Mouse (Mus musculus): Measurements from ENCODE around the gene Maml3. TPM values are rescaled to one million over a fixed set of nuclear protein-coding genes. Genes with fewer than 3 reads are reported as not detected.

The Maml3 gene
- 2.3 and 3.6 TPM in 2 replicates for polyA plus RNA-seq (2016; fragmentation: Nextera tagmentation; extraction: Ambion mirVana)

DNA sequence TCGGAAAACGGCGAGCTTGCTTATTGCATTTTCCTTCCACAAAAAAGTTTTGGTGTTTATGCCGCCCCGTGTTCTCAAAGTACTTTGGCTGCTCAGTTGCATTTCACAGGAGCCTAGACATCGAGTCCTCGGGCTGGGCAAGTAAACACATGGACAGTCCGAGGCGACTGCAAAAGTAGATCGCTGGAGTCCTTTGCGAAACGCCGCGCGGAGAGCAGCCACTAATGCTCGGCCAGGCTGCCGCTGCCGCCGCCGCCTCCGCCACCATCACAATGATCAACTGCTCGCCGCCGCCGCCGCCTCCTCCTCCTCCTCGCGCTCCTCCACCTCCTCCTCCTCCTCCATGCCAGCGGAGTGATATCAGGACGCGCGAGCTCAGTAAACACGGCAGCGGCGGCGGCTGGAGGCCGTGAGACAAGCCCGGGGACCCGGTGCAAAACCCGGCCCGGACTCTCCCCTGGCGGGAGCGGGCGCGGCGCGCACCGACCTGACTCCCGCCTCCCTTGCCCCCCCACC is at the start of gene Maml3:
TSS of gene Maml3 (minus strand) at position 441 of the 516 bp plus-strand sequence.
- no peaks in the 10 kb centered on the region for H3K9me3 ChIP-seq
- DNase-seq (ENCODE audit: low spot score) = peak; percentile 96
- peak within 1 kb of the TSS; percentile 92 for H3K4me3 ChIP-seq
- H3K36me3 ChIP-seq = no peaks in the 10 kb centered on the region
- no peaks in the 10 kb centered on the region for H3K27me3 ChIP-seq (ENCODE audit: insufficient read depth, poor library complexity, severe bottlenecking)
- H3K27ac ChIP-seq = peak within 1 kb of the TSS; percentile 97
- 0 out of 2 replicates have a peak, but pooled peaks cover 8% of the 10 kb centered on the region for H3K4me1 ChIP-seq
- under 1% methylated on average over 46 of the region's 49 CpGs for WGBS

GRCm38 (mm10) chr3:52151155-52151554 is 46.3 kb upstream of the Maml3 start:
- no peak for DNase-seq (ENCODE audit: low spot score)
- no peaks in the 10 kb centered on the region for H3K27me3 ChIP-seq (ENCODE audit: insufficient read depth, poor library complexity, severe bottlenecking)
- no peak overlapping the region for H3K27ac ChIP-seq
- H3K9me3 ChIP-seq = peaks cover 2% of the 10 kb centered on the region
- H3K4me1 ChIP-seq = peaks cover 6% of the 10 kb centered on the region; the same call in 1 of the 2 replicates
- WGBS = 16% methylated on average over 3 of the region's 3 CpGs
- no peaks in the 10 kb centered on the region for H3K36me3 ChIP-seq
- H3K4me3 ChIP-seq = no peak overlapping the region

- H3K36me3 ChIP-seq = no peaks in the 10 kb centered on the region
- H3K4me1 ChIP-seq = peaks cover 6% of the 10 kb centered on the region; the same call in 1 of the 2 replicates
- 36% methylated on average over 4 of the region's 4 CpGs for WGBS
- DNase-seq (ENCODE audit: low spot score) = no peak
- H3K9me3 ChIP-seq = no peaks in the 10 kb centered on the region
- no peak overlapping the region for H3K27ac ChIP-seq
- no peaks in the 10 kb centered on the region for H3K27me3 ChIP-seq (ENCODE audit: insufficient read depth, poor library complexity, severe bottlenecking)
- no peak overlapping the region for H3K4me3 ChIP-seq
These were observed 43.4 kb upstream of the Maml3 start for GRCm38 (mm10) chr3:52148301-52148700.

GRCm38 (mm10) chr3:52144776-52145460 is 40.0 kb upstream of the Maml3 start:
- Histone ChIP-seq H3K9me3 (no peaks in the 10 kb centered on the region), H3K36me3 (no peaks in the 10 kb centered on the region), H3K27me3 (ENCODE audit: insufficient read depth, poor library complexity, severe bottlenecking) (no peaks in the 10 kb centered on the region), H3K4me1 (peaks cover 5% of the 10 kb centered on the region; the same call in 1 of the 2 replicates), H3K27ac (no peak overlapping the region), H3K4me3 (no peak overlapping the region)
- 79% methylated on average over 12 of the region's 12 CpGs for WGBS
- no peak for DNase-seq (ENCODE audit: low spot score)

DNA sequence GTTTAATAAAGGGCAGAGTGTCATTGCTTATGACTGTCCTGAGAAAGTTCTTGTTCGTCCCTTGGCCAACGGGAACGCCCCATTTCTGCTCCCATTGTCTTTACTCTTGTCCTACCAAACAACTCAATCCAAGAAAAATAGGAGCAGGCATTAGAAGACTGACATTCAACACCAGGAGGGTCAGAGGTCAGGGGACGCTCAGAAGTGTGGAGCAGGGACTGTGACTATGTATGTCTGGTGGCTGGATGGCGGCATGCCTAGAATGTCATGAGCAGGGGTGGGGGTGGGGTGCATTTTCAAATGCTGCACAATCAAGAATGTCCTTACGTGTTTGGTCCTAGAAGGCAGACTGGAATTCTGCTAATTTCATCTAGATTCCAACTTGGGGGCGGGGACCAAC is 38.1 kb upstream of the Maml3 start:
- H3K27me3 ChIP-seq (ENCODE audit: insufficient read depth, poor library complexity, severe bottlenecking) = no peaks in the 10 kb centered on the region
- no peak overlapping the region for H3K4me3 ChIP-seq
- no peaks in the 10 kb centered on the region for H3K36me3 ChIP-seq
- DNase-seq (ENCODE audit: low spot score) = no peak
- no peaks in the 10 kb centered on the region for H3K9me3 ChIP-seq
- WGBS = 76% methylated on average over 7 of the region's 7 CpGs
- H3K27ac ChIP-seq = no peak overlapping the region
- peaks cover 5% of the 10 kb centered on the region; the same call in 1 of the 2 replicates for H3K4me1 ChIP-seq

- Histone ChIP-seq H3K36me3 (no peaks in the 10 kb centered on the region), H3K4me3 (no peak overlapping the region), H3K27me3 (ENCODE audit: insufficient read depth, poor library complexity, severe bottlenecking) (no peaks in the 10 kb centered on the region), H3K27ac (no peak overlapping the region), H3K9me3 (no peaks in the 10 kb centered on the region), H3K4me1 (peaks cover 5% of the 10 kb centered on the region; the same call in 1 of the 2 replicates)
- WGBS = 52% methylated on average over 16 of the region's 16 CpGs
- DNase-seq (ENCODE audit: low spot score) = no peak
These were observed 35.3 kb upstream of the Maml3 start for GRCm38 (mm10) chr3:52140162-52140561.

DNA sequence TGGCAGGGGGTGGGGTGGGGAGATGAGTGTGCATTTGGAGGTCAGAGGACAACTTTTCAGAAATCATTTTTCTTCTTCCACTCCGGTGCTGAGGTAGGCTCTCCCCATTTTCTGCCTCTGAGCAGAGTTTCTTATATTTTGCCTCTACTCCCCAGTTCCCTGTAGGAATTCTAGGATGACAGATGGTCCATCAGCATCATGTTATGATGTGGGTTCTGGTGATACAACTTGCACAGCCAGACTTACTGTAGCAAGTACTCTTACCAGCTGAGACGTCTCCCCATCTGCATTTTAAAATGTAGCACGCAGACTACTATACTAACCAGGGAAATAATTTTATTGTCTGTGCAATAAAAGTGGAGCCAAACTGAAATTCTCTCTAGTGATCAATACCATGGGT is 20.5 kb upstream of the Maml3 start:
- H3K9me3 ChIP-seq = no peaks in the 10 kb centered on the region
- H3K36me3 ChIP-seq = no peaks in the 10 kb centered on the region
- WGBS = 82% methylated on average over 3 of the region's 3 CpGs
- H3K4me1 ChIP-seq = 0 out of 2 replicates have a peak, but pooled peaks cover 5% of the 10 kb centered on the region
- H3K27me3 ChIP-seq (ENCODE audit: insufficient read depth, poor library complexity, severe bottlenecking) = no peaks in the 10 kb centered on the region; the same call in 1 of the 2 replicates
- no peak overlapping the region for H3K4me3 ChIP-seq
- no peak for DNase-seq (ENCODE audit: low spot score)
- no peak overlapping the region for H3K27ac ChIP-seq

GRCm38 (mm10) chr3:52120858-52121257 is 16.0 kb upstream of the Maml3 start:
- Histone ChIP-seq H3K36me3 (no peaks in the 10 kb centered on the region), H3K9me3 (no peaks in the 10 kb centered on the region), H3K27ac (no peak overlapping the region), H3K4me1 (no peaks in the 10 kb centered on the region), H3K4me3 (no peak overlapping the region), H3K27me3 (ENCODE audit: insufficient read depth, poor library complexity, severe bottlenecking) (no peaks in the 10 kb centered on the region)
- WGBS = 70% methylated on average over 4 of the region's 4 CpGs
- DNase-seq (ENCODE audit: low spot score) = no peak

GRCm38 (mm10) chr3:52119216-52119615 is 14.3 kb upstream of the Maml3 start:
- WGBS = 83% methylated on average over 7 of the region's 7 CpGs
- Histone ChIP-seq H3K4me3 (no peak overlapping the region), H3K9me3 (no peaks in the 10 kb centered on the region), H3K27ac (no peak overlapping the region), H3K27me3 (ENCODE audit: insufficient read depth, poor library complexity, severe bottlenecking) (no peaks in the 10 kb centered on the region), H3K36me3 (no peaks in the 10 kb centered on the region), H3K4me1 (no peaks in the 10 kb centered on the region)
- no peak for DNase-seq (ENCODE audit: low spot score)

DNA sequence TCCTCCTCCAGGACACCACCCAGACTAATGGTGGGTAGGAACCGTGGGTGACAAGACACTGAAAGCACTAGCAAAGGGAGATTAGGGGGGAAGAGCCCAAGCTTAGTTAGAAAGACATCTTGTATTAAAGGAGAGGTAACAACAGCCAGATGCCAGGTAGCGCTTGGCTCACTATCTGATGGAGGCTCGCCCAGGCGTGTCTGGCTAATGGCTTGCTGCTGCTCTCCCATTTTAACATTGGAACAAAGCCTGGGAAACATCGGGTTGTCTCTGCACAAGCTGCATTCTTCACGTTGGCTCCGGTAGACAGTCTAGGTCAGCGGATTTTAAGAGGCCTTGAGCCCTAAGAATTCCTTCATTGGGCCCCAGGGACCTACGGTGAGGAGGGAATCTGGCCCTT is 10.5 kb upstream of the Maml3 start:
- H3K4me1 ChIP-seq = no peaks in the 10 kb centered on the region
- H3K9me3 ChIP-seq = no peaks in the 10 kb centered on the region
- H3K27me3 ChIP-seq (ENCODE audit: insufficient read depth, poor library complexity, severe bottlenecking) = no peaks in the 10 kb centered on the region
- no peak for DNase-seq (ENCODE audit: low spot score)
- 72% methylated on average over 9 of the region's 9 CpGs for WGBS
- no peaks in the 10 kb centered on the region for H3K36me3 ChIP-seq
- H3K4me3 ChIP-seq = no peak overlapping the region
- no peak overlapping the region for H3K27ac ChIP-seq

- no peak for DNase-seq (ENCODE audit: low spot score)
These were observed 3.2 kb upstream of the Maml3 start for GRCm38 (mm10) chr3:52108027-52108426.

GRCm38 (mm10) chr3:52105156-52105555 is 280 bp upstream of the Maml3 start:
- WGBS = 0% methylated on average over 20 of the region's 20 CpGs
- Histone ChIP-seq H3K27me3 (ENCODE audit: insufficient read depth, poor library complexity, severe bottlenecking) (no peaks in the 10 kb centered on the region), H3K36me3 (no peaks in the 10 kb centered on the region), H3K4me1 (0 out of 2 replicates have a peak, but pooled peaks cover 8% of the 10 kb centered on the region), H3K9me3 (no peaks in the 10 kb centered on the region), H3K4me3 (peak overlapping the region; percentile 92), H3K27ac (peak overlapping the region; percentile 97)
- no peak for DNase-seq (ENCODE audit: low spot score)

More at GRCm38 (mm10) chr3:52108027-52108426, 3.2 kb upstream of the Maml3 start:
- Histone ChIP-seq H3K27ac (no peak overlapping the region), H3K4me3 (no peak overlapping the region), H3K27me3 (ENCODE audit: insufficient read depth, poor library complexity, severe bottlenecking) (no peaks in the 10 kb centered on the region), H3K9me3 (no peaks in the 10 kb centered on the region), H3K36me3 (no peaks in the 10 kb centered on the region), H3K4me1 (no peaks in the 10 kb centered on the region)

DNA sequence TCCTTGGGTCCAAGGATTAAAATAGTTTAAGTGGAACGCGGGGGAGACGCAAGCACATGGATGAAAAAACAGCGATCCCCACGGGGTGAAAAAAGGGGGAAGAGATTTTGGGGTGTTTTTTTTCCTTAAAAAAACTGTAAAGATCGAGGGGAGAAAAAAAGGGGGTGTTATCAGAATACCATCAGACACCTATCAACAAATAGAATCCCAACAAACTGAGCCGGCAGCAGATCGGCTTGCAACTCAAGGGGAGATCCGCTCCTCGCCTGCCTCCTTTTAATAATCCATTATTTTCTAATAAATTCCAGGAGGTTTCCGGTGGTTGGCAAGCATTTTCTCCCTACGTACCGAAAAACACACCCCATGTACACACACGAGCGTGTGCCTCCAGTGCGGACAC is 668 bp downstream of the Maml3 start:
- under 1% methylated on average over 16 of the region's 16 CpGs for WGBS
- Histone ChIP-seq H3K36me3 (no peaks in the 10 kb centered on the region), H3K27ac (peak overlapping the region; percentile 97), H3K27me3 (ENCODE audit: insufficient read depth, poor library complexity, severe bottlenecking) (no peaks in the 10 kb centered on the region), H3K4me1 (0 out of 2 replicates have a peak, but pooled peaks cover 8% of the 10 kb centered on the region), H3K9me3 (no peaks in the 10 kb centered on the region), H3K4me3 (peak overlapping the region; percentile 92)
- DNase-seq (ENCODE audit: low spot score) = peak; percentile 30
